Mouse (Mus musculus) kidney, postnatal 36 days (tissue): ENCODE data around the gene Steap1.

Experiments used
- DNase-seq, 2 experiments: peaks; one replicate each; pipeline ENCODE4 v3.0.0; 2021 to 2022; ENCODE audit warnings: mixed read lengths in 2 of 2

Steap1 gene

GRCm38 (mm10) chr5:5686973-5687372 is 62.2 kb downstream of the Steap1 start:
- no peak for DNase-seq
